Mouse (Mus musculus) ES-Bruce4 (cell line): ENCODE data around the gene Yju2. TPM values are rescaled to one million over a fixed set of nuclear protein-coding genes. Genes with fewer than 3 reads are reported as not detected.

ENCODE experiments used
- H3K27ac ChIP-seq: 2 replicates; pipeline ENCODE4 v1.5.1; 2012; ENCODE audit warnings: low read length, inconsistent platforms; ENCODE audit not compliant: insufficient read depth
- H3K27me3 ChIP-seq: 2 replicates; pipeline ENCODE4 v1.6.1; 2012; ENCODE audit warnings: mild to moderate bottlenecking, low read length, inconsistent platforms; ENCODE audit not compliant: control insufficient read depth, poor library complexity, insufficient read depth, severe bottlenecking
- H3K36me3 ChIP-seq: 2 replicates; pipeline ENCODE4 v1.6.1; 2012; ENCODE audit warnings: inconsistent platforms, mild to moderate bottlenecking, low read length, moderate library complexity; ENCODE audit not compliant: control insufficient read depth, poor library complexity, insufficient read depth, severe bottlenecking
- H3K4me1 ChIP-seq: one replicate; pipeline ENCODE4 v1.8.1; 2011; ENCODE audit warnings: low read length; ENCODE audit not compliant: control insufficient read depth, insufficient read depth
- H3K4me3 ChIP-seq: 2 replicates; pipeline ENCODE4 v1.5.1; 2011; ENCODE audit warnings: low read depth, mild to moderate bottlenecking, low read length
- H3K9ac ChIP-seq: 2 replicates; pipeline ENCODE4 v1.6.1; 2012; ENCODE audit warnings: low read depth, mild to moderate bottlenecking, inconsistent platforms; ENCODE audit not compliant: poor library complexity, severe bottlenecking
- H3K9me3 ChIP-seq: replicated peaks from 2 replicates; pipeline ENCODE4 v1.6.1; 2012; ENCODE audit warnings: mild to moderate bottlenecking, low read length, inconsistent platforms; ENCODE audit not compliant: control insufficient read depth, poor library complexity, insufficient read depth, severe bottlenecking
- CTCF ChIP-seq: IDR thresholded peaks from one replicate; pipeline ENCODE4 v1.8.1; 2011; ENCODE audit warnings: low read depth, low read length
- EP300 ChIP-seq: IDR thresholded peaks from 2 replicates; pipeline ENCODE4 v1.6.1; 2011; ENCODE audit warnings: low read depth, low read length; ENCODE audit not compliant: insufficient read depth
- POLR2A ChIP-seq: IDR thresholded peaks from one replicate; pipeline ENCODE4 v1.8.1; 2011; ENCODE audit warnings: low read length; ENCODE audit not compliant: insufficient read depth
- polyA plus RNA-seq: library from polyadenylated mRNA; stranded (reverse); fragments of >200 nt; gene quantifications from 2 replicates; pipeline ENCODE4 v1.2.4, GENCODE M21; 2011; ENCODE audit warnings: low read depth; ENCODE audit not compliant: missing spikeins, insufficient read depth, insufficient read length

The Yju2 gene
- polyA plus RNA-seq, 1 experiment, result 10.7 TPM

DNA sequence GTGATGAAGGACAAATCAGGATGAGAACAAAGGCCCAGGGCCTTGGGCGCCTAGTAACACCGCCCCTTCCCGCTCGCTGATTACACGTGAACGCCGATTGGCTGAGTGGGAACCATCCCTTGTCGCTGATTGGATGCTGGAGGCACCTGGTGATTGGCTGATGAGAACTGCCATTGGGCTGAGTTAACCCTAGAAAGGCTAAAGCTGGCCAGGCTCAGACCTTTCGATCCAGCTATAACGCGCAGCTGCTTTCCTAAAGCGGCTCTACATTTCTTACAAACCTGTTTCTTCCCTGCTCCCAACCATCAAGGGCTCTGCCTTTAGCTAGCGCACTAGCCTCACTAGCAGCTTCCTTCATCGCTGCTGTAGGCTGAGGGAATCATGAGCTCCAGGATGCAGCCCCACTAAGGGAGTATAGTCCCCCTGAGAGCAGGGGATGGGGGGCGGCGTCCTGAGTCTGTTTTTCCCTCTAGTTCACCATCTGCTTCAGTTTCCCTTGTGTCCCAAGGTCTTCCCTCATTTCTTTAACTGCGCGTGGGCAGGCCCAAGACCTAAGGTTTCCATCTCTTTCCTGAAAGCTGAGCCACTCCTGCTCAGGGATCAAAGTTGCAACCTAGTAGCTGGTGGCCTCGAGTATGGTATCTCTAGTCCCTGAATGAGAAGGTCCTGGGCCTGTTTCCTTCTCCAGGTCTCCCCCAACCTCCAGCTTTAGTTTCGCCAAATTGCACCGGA is 49.6 kb downstream of the Yju2 start:
- no peaks in the 10 kb centered on the region for H3K27me3 ChIP-seq
- peaks cover 14% of the 10 kb centered on the region for H3K36me3 ChIP-seq
- H3K9ac ChIP-seq, result peak overlapping the region; percentile 38
- peak overlapping the region; percentile 94 for H3K4me3 ChIP-seq
- TF ChIP-seq EP300 (peak; percentile 55; the same call in 1 of the 2 replicates), POLR2A (peak; percentile 49), CTCF (no peak)
- peak overlapping the region; percentile 87 for H3K27ac ChIP-seq
- peaks cover 8% of the 10 kb centered on the region for H3K4me1 ChIP-seq
- H3K9me3 ChIP-seq, result no peaks in the 10 kb centered on the region

DNA sequence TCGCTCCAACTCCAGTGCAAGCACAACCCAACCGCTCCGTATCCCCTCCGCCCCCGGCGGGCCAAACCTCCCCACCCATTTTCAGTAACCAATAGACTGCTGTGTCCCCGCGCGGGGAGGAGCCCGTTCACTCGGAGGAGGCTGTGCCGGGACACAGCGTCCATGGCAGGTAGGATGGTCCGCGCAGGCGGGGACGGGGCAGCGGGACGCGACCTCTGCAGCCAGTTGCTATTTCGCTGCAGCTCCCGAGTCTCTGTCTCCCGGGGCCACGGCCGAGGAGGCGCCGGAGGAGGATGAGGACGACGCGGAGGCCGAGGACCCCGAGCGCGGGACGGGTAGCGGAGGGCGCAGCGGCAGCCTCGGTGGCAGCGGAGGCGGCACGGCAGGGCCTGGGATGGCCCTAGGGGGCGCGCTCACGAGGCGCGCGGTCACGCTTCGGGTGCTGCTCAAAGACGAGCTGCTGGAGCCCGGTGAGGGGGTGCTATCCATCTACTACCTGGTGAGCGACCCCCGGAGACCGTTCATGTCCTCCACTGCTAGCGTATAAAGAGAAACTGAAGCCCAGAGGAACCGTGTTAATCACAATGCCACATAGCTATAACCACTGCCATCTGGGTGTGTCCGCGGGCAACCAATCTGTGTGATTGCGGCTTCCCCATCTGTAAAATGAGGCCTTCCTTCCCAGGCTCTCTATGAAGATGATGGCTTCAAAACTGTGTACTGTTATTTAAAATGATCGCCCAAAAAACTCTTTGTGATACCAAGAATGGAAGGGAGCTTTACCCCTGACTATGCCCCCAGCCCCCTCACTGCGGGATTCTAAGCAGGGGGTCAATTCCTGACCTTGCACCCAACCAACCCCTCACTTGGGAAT is 50.4 kb downstream of the Yju2 start:
- Histone ChIP-seq H3K27ac (0 out of 2 replicates have a peak overlapping the region, but pooled peaks have one; percentile 87), H3K9ac (peak overlapping the region; percentile 38), H3K4me3 (peak overlapping the region; percentile 94), H3K36me3 (peaks cover 14% of the 10 kb centered on the region), H3K27me3 (no peaks in the 10 kb centered on the region), H3K4me1 (peaks cover 8% of the 10 kb centered on the region), H3K9me3 (no peaks in the 10 kb centered on the region)
- peak; percentile 85 for TF ChIP-seq POLR2A
- no peak for TF ChIP-seq EP300
- TF ChIP-seq CTCF, result peak; percentile 23

- Histone ChIP-seq H3K36me3 (peaks cover 17% of the 10 kb centered on the region), H3K4me1 (peaks cover 8% of the 10 kb centered on the region), H3K9me3 (no peaks in the 10 kb centered on the region), H3K4me3 (peak overlapping the region; percentile 94), H3K9ac (peak overlapping the region; percentile 38), H3K27me3 (no peaks in the 10 kb centered on the region), H3K27ac (no peak overlapping the region)
- TF ChIP-seq CTCF, result no peak
- no peak for TF ChIP-seq POLR2A
- no peak for TF ChIP-seq EP300
These were observed 51.0 kb downstream of the Yju2 start for GRCm38 (mm10) chr17:56009962-56010240.

DNA sequence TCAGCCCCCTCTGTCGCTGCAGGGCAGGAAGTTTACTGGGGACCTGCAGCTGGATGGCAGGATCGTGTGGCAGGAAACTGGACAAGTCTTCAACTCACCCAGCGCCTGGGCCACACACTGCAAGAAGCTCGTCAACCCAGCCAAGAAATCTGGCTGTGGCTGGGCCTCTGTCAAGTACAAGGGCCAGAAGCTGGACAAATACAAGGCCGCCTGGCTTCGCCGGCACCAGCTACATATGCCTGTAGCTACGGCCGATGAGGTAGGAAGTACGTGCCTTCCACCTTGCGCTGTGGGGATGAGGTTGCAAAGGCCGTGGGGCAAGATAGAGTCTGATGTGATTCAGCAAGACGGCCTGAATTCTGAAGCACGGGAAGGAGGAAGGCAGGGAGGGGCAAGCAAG is 51.4 kb downstream of the Yju2 start:
- peak overlapping the region; percentile 94 for H3K4me3 ChIP-seq
- H3K36me3 ChIP-seq, result peaks cover 18% of the 10 kb centered on the region
- no peak overlapping the region for H3K27ac ChIP-seq
- TF ChIP-seq CTCF, result no peak
- no peak for TF ChIP-seq POLR2A
- TF ChIP-seq EP300, result no peak
- peaks cover 6% of the 10 kb centered on the region for H3K4me1 ChIP-seq
- no peaks in the 10 kb centered on the region for H3K9me3 ChIP-seq
- H3K9ac ChIP-seq, result peak overlapping the region; percentile 38
- no peaks in the 10 kb centered on the region for H3K27me3 ChIP-seq

- H3K36me3 ChIP-seq, result peaks cover 22% of the 10 kb centered on the region
- no peaks in the 10 kb centered on the region for H3K9me3 ChIP-seq
- peak overlapping the region; percentile 38; the same call in 1 of the 2 replicates for H3K9ac ChIP-seq
- peaks cover 6% of the 10 kb centered on the region for H3K4me1 ChIP-seq
- no peaks in the 10 kb centered on the region for H3K27me3 ChIP-seq
- H3K27ac ChIP-seq, result no peak overlapping the region
- peak; percentile 95 for TF ChIP-seq CTCF
- no peak for TF ChIP-seq POLR2A
- TF ChIP-seq EP300, result no peak
- H3K4me3 ChIP-seq, result peak overlapping the region; percentile 94
These were observed 51.8 kb downstream of the Yju2 start for GRCm38 (mm10) chr17:56010681-56011080.

GRCm38 (mm10) chr17:56011441-56011840 is 52.5 kb downstream of the Yju2 start:
- H3K9me3 ChIP-seq, result no peaks in the 10 kb centered on the region
- peaks cover 6% of the 10 kb centered on the region for H3K4me1 ChIP-seq
- H3K27ac ChIP-seq, result no peak overlapping the region
- peaks cover 29% of the 10 kb centered on the region for H3K36me3 ChIP-seq
- H3K4me3 ChIP-seq, result no peak overlapping the region
- H3K9ac ChIP-seq, result no peak overlapping the region
- TF ChIP-seq POLR2A (no peak), CTCF (no peak), EP300 (no peak)
- H3K27me3 ChIP-seq, result no peaks in the 10 kb centered on the region
